Mouse (Mus musculus): ENCODE measurements at regions not wholly inside any gene's neighbourhood (a gene's known extent, or its start where the extent isn't known, plus 50 kb on each side); places are given as distances from the start of the nearest gene placed in this dataset.
A peak's percentile ranks its signal among the peaks of the same experiment; 100 is the strongest.
"Not testable (repeated sequence)": the region's sequence is repeated elsewhere in the genome, so short reads cannot be mapped to it uniquely, and the experiment has no call there.

DNA sequence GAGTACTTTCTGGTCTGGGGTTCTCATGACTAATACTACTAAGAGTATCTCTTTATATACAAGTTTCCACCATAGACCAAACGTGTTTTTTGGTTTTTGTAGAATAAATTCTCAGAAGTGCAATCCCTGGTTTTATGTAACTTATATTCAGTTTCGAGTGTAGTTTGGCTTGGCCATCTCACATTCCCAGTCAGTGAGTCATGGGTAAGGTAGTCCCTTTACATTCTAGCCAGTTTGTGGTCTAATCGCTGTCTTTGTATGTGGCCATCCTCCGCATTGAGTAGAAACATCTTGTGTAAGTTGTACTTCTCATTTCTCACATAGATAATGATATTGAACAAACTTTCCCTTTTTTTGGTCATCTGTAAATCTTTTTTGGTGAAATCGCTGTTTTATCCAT, 88.3 kb downstream of the Anxa5 start:
- DNase-seq (ENCODE audit: low spot score), result no peak

DNA sequence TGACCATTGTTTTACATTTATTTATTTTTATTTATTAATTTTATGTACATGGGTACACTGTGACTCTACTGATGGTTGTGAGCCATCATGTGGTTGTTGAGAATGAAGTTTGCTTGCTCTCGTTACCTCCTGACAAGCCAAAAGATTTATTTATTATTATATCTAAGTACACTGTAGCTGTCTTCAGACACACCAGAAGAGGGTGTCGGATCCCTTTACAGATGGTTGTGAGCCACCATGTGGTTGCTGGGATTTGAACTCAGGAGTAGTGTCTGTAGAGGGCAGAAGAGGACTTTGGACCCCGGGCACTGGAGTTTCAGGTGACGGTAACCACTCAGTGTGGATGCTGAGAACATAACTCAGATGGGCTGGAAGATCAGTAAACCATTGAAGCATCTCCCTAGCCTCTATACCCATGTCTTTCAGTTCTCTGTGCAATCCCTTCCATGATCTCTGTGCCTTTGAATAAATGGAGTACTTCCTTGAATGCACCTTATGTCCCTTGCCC, 92.2 kb downstream of the Anxa5 start:
- DNase-seq (ENCODE audit: low spot score), result no peak

DNA sequence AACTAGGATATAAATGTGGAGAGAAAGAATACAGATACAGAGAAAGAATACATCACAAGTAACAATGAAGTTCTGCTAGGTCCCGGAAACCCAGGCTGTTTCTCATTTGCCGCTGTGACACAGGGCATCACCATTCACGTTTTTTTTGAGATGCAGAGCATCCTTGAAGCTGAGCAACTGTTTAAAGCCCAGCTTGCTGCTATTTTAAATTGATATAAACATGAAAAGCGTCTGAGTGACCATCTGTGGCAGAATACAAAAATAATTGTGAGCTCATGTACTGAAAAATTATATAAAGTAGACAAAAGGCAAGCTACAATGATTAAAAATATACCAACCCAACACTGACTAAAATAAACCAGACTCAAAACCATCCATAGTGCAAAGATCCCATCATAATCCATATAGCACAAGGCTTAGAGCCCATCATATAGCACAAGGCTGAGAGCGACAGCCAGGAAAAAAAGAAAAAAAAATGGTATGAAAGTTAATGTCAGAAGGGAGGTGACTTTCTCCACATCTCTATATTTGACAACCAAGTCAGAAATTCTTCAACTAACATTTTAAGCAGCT, 94.0 kb downstream of the Anxa5 start:
- DNase-seq (ENCODE audit: low spot score), result peak; percentile 20

DNA sequence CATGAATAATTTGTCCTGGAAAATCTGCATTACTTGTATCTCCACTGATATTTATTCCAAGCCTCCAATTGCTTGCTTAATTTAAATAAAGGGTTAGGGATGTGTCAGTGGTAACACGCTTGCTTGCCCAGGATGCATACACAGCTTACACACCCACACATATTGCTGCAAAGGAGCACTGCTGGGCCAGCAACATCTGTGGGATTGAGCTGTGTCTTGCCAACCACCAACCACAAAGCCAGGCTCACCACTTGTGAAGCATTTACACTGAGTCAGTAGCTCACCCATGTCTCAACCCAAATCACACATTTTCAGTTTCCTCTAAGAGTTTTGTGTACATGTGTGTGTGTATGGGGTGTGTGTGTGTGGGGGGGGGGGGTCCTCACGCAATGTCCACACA, 100.0 kb downstream of the Anxa5 start:
- DNase-seq (ENCODE audit: low spot score), result no peak

DNA sequence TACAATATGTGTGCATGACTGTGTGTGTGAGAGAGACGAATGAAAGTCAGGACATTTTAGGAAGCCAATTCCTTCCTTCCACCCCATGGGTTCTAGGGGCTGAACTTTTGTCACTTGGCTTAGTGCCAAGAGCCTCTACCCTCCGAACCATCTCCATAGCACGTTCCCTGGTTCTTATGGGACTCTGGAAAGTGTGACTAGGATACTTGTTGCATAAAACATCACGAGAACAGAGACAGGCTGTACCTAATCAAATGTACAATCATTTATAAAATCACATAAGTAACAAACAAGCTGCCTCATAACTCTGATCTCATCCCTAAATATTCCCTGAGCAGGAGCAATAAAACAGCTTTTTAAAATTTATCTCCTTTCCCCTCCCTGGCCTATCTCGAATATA, 100.8 kb downstream of the Anxa5 start:
- DNase-seq (ENCODE audit: low spot score), result no peak

DNA sequence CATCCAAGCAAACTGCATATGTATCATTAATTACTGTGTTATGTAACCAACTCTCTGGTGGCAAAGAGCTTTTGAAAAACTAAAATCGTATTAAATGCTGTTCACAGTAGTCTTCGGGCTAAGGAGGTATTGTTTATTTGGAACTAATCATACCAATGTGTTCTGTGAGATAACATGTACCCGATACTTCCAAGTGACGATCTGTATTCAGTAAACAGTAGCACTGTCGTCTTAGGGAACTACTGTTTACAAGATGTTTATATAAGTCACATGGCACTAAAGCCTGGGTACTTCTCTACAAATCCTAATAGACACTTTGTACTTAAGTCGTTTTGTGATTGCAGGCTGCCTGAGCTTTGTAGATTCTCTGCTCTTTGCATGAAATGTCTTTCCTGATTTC, 114.8 kb downstream of the Anxa5 start:
- no peak for DNase-seq (ENCODE audit: low spot score)

DNA sequence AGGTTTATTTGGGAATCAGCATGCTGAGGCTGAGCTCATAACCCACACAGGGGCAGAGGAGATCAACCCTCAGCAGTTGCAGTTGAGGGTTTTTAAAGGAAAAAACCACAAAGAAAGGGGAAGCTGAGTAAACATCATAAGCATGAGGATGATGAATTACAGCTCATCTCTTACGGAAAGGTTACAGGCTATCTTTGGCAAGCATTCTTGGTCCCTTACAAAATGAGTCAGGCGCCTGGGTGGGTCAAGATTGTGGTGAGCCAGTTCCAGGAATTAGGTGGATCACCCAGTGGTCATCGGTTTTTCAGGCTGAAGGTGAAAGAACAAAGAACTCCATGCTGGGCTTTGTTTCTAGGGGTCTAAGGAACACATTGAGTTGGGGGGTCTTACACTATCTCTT, 121.5 kb downstream of the Anxa5 start:
- DNase-seq (ENCODE audit: low spot score), result not testable (repeated sequence)

DNA sequence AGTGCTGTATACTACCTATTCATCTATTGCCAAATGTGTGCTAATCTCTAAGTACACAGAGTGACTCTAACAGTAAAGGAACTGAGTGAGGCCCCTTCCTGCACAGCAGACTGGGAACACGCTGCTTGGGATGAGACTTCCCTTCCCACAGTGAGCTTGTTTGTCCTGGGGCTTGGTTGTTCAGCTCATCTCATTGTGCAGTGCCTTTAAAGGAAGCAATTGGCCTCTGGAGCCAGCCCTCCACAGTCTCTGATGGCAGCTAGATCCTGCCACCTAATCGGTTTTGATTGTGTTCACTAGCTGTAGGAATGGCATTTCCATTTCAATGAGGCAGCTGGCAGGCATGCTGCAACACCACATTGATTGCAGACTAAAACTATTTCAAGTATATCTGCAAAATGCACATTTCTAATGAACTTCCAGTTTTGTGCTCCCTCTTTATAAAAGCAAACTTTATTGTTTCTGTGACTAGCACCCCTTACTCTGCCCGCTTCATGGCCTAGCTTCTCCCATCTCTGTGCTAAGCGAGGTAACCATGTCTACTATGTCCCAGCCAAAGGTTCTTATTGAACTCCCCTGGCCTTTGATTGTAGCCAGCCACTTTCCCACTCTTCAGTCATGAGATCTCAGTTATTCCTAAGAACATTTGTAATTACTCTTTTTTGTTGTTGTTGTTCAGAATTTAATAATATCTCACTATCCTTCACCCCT, 123.5 kb downstream of the Anxa5 start:
- peak; percentile 30 for DNase-seq (ENCODE audit: low spot score)

DNA sequence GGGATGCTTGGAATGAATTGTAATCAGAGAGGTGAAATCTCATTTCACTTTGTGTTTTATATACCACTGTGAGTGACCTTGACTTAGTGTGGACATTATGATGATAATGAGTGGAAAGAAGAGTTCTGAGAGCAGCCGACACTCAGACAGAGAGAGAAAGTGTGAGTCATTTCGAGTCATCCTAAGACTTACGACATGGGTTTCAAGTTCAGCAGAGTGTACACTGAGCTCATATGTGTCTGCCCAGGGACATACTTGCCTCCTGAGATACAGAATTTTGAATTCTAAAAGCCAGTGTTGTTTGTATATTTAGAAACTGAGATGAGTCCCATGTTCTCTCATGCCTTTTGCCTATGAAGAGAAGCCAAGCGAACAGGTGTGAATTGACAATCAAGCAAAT, 126.6 kb downstream of the Anxa5 start:
- no peak for DNase-seq (ENCODE audit: low spot score)

DNA sequence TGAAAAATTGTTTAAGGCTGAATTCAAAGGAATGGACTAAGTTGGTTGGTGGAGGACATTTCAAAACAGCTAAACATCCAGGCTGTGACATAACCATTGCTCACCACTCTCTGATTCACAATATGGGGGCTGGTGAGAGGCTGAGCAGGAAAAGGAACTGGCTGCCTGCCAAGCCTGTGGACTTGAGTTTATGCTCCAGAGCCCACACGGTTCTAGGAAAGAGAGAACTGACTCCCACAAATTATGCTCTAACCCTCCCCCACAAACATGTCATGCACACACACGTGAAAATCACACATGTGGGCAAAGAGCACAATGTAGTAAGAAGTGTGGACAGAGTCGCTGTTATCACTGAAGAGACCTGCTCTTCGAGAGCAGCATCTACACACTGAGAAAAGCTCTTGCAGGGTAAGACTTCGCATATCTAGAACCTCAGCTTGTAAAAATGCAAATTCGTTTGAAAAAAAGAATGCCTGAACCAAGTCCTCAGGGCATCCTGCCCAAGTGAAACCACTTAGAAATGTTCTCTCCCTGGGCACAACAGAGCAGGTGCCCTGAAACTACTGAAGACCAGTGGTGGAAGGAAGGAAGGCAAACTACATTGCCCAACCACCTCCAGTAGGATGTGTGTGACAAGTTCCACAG, 118.9 kb upstream of the Qrfpr start:
- DNase-seq (ENCODE audit: low spot score), result peak; percentile 68

DNA sequence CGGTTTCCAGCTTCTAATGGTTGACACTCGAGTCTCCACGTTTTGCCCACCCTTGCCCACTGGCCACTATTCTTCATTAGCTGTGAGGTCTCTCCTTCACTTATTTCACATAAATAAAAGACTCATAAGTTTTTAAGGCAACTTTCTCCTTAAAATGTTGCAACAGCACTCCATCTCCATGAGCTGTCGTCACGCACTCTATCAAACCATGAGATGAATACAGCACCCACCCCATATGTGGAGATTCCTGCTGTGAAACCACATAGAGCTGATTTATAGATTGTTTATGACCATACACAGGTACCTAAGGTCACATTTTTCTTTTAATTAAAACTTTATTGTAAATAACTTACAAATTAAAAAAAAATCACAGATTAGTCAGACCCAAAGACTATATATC, 117.5 kb upstream of the Qrfpr start:
- DNase-seq (ENCODE audit: low spot score), result no peak

DNA sequence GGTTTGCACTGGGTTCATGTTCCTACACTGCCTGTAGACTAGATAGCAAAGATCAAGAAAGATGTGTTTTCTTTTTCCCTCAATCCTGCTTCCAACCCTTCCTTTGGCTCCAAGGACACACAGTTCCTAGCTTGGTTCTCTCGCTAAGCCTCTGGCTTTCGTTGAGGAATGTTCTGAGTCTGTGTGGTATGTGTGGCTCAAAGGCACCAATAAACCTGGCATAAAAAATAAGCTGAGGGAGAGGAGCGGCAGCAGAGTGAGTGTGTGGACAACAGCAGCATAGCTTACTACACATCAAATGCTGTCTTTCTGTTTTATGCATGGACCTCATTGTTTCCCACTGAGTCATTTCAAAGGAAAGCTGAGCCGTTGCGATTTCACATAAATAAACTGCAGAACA, 112.2 kb upstream of the Qrfpr start:
- DNase-seq (ENCODE audit: low spot score), result no peak

DNA sequence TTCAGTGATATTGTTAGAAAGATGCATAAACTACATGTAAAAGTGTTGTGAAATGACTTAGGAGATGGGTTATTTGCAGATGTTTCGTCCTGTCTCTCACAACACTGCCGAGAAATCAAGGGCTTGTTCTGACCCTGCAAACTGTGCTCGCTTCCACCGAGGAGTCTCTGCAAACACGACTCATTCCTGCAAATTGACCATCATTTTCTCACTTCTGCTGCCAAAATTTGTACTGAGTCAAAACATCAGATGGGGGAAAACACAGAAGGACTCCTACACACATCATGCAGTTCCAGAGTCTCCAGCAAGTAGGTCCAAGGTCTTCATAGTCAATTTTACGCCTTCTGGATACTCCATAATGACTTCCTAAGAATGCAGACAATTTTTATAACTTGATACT, 109.9 kb upstream of the Qrfpr start:
- DNase-seq (ENCODE audit: low spot score), result no peak

DNA sequence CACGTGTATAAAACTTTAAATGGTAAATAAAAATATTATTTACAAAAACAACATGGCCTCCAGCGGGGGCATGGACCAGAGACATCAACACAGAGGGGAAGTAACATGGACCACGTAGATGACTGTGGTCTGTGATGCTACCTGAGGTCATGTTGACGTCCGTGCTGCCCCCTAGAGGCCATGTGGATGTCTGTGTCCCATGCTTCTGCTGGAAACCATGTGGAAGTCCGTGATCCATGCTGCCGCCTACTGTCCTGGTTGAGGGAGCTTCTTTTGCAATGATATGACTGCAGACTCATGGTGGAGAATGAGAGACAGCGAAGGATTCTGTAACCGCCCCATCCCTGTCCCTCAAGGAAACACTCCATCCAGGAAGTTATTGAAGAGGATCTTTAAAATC, 108.5 kb upstream of the Qrfpr start:
- DNase-seq (ENCODE audit: low spot score), result no peak

DNA sequence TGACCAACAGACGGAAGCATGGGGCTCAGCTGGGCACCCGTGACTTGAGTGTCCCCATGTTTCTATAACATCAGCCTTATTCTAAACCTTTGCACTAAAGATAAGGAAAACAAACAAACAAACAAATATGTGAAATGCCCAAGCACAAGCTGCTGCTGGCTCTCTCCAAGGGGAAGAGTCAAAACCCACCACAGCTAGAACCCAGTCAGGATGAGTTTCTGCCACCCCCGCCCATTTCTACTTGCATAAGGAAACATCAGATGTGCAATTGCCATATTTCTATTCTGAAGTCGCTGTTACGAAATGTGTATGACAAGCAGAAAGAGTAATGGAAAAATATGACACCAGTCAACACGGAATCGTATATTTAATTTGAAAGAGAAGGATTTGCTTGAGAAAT, 107.5 kb upstream of the Qrfpr start:
- DNase-seq (ENCODE audit: low spot score), result no peak

DNA sequence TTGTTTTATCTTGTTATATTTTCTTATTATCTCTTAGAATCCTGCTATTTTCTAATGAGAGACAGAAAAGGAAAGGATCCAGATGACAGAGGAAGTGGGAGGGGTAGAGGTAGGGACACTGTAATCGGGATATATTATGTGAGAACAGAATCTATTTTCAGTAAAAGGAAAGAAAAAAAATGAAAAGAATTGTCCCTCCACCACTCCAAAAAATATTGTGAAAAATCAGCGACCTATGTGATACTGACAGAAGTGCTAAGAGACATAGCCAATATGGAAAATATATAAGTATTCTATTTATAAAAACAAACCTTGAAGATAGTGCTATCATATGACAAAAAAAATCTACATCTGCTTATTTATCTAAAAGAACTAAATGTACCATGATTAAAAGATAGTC, 106.8 kb upstream of the Qrfpr start:
- no peak for DNase-seq (ENCODE audit: low spot score)

DNA sequence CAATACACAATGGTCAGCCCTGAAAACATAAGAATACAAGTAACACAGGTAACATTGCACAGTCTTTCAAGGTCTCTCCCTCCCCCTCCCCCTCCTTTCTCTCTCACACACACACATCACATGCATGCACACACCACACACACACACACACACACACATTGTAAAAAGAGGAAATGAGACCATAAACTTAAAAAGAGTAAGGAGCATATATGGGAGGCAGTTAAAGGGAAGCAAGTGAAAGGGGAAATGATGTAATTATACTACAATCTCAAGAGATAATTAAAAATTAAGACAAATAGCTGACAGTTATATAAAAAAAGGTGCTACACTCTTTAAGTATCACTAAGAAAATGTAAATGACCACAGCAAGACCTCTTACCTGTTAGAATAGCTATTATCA, 96.5 kb upstream of the Qrfpr start:
- no peak for DNase-seq (ENCODE audit: low spot score)

DNA sequence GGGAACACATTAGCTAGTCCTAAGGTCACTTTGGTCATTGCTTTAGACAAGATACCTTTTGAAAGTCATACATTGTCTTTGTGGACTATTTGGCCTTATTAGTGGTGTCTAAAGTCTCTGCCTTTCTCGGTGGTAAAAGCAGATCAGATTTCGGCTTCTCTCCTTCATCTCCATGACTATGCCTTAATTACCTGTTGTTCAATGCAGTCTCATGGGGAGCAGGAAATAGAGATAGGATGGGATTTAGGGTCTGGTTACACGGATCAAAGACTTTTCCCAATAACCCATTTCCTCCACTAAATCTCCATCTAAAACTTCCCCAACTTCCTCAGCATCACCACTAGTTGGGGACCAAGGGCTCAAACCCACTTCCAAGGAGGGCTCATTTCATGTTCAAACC, 89.2 kb upstream of the Qrfpr start:
- DNase-seq (ENCODE audit: low spot score), result no peak

DNA sequence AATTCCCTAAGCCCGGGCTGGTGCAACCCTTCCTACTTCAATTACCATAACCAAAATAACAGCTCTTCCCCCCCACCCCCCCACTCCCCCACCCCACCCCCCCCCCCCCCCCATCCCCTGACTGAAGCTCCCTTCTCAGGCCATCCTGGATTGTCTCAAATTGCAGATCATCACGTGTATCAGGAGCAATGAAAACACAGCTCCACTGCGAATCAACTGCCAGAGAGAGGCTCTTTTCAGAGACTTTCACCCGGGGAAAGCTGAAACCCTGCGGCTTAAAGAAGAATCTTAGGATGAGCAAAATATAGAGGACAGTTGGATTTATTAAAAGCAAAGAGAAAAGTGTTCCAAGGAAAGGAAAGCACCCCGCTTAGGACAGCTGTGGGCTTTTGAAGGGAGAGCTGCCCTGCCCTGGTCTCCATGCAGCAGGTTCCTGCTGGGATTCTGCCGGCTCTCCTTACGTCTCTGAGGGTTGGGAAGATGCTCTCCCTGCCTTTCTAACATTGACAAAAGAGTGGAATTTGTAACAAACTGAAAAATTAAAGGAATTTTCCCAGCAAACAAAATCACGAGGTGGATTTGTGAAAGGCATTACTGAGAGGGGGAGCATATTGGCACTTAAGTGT, 88.6 kb upstream of the Qrfpr start:
- no peak for DNase-seq (ENCODE audit: low spot score)

DNA sequence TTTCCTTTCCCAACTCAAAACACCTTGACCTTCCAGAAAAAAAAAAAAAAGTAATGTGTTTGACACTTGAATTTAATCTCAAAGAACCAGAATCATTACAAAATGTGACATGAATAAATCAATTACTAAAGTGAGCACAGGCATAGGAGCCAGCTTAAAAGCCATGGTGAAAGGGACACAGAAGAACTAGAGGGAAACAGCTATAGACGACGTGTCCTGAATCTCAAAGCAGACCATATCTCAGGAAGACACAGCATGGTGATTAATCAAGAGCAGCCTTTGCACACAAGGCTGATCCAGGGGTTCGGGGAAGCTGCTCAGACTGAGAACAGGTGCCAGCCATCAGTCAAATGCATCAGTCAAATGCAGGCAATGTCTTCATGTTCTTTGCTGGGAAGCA, 74.7 kb upstream of the Qrfpr start:
- no peak for DNase-seq (ENCODE audit: low spot score)

DNA sequence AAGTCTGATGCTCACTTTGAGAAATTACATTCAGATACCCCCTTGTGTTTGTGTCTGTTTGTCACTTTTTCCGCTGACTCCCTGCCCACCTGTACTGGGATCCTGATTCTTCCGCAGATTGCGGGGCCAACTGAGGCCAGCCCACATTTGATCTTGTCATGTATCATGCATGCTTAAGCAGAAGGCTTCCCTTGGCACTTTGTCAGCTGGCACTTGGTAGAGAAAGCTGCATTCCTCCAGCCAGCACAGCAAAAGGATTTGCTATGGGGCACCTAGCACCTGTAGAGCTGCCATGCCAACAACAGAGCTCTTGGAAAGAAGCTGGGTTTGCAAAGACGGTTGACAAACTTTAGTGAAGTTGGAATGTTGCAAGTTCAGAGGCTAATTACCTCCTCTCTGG, 69.9 kb upstream of the Qrfpr start:
- no peak for DNase-seq (ENCODE audit: low spot score)

DNA sequence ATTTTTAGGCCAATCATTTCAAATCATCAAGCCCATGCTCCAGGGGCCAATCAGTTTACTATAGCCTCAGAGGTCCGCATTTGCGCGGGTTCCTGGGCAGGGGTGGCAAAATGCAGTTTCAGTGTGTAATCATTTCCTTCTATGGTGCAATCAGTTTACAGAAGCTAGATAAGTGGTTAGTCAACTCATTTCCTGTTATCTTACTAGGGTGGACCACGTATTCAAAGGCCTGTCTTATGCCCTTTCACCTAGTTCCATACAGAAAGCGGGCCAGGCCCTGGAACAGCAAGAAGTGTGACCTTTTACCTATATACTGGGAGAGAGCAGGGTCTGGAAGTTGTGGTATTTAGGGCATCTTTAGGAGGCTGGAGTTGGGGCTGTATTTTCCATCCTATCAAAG, 62.0 kb upstream of the Qrfpr start:
- DNase-seq (ENCODE audit: low spot score), result no peak

DNA sequence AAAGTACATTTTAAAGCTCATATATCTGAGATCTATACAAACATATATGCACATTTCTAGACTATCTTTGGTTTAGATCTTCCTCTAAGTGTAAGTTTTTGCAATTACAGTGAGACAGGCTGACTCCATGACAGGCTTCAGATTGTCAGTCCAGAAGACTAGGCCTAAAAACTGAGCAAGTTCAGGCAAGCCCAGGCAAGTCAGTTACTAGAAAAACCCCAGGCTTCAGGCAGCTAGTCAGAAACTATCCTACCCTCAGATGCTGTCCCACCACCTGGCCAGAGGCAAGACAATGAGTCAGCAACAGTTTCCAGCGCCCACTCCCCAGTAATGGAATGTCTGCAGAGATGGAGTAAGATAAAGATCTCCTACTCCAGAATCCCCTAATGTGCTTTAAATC, 53.4 kb upstream of the Qrfpr start:
- DNase-seq (ENCODE audit: low spot score), result no peak

Measured in layer of hippocampus, adult 11-12 months (tissue).